Mouse (Mus musculus): ENCODE data around the gene Cpz. TPM values are rescaled to one million over a fixed set of nuclear protein-coding genes. Genes with fewer than 3 reads are reported as not detected.
A peak's percentile ranks its signal among the peaks of the same experiment; 100 is the strongest.

Cpz gene
- 3.4 and 4.1 TPM in 2 replicates for polyA plus RNA-seq (2015; fragmentation: Nextera tagmentation; extraction: Ambion mirVana)

GRCm38 (mm10) chr5:35525469-35526123 is at the start of gene Cpz:
Gene Cpz (minus strand): TSS chr5:35525698.
- H3K4me2 ChIP-seq (replicated peaks; ENCODE audit: low read depth, low read length): 0 out of 2 replicates have a peak within 1 kb of the TSS, but pooled peaks have one; percentile 5
- no peak within 1 kb of the TSS for H3K27ac ChIP-seq (ENCODE audit: low read length)
- WGBS: 1% methylated on average over 26 of the region's 29 CpGs
- TF ChIP-seq EP300 (IDR thresholded peaks at IDR 0.05) (no peak), CTCF (IDR thresholded peaks at IDR 0.05) (peak; percentile 35; the same call in 1 of the 2 replicates)
- no peak within 1 kb of the TSS for H3K4me3 ChIP-seq (ENCODE audit: low read depth, low read length)
- no peaks in the 10 kb centered on the region for H3K4me1 ChIP-seq (ENCODE audit: insufficient read depth, low read depth, low read length)
- no peak within 1 kb of the TSS for H3K9ac ChIP-seq (replicated peaks; ENCODE audit: low read depth)
- H3K36me3 ChIP-seq (ENCODE audit: insufficient read depth, low read length): no peaks in the 10 kb centered on the region
- no peaks in the 10 kb centered on the region for H3K9me3 ChIP-seq (ENCODE audit: low read length)
- H3K27me3 ChIP-seq (replicated peaks; ENCODE audit: insufficient read depth, low read length): peaks cover 19% of the 10 kb centered on the region; the same call in 1 of the 2 replicates
- peak; percentile 76 for DNase-seq (ENCODE audit: low spot score)
- peak; percentile 73 for ATAC-seq

GRCm38 (mm10) chr5:35574653-35575599 is 49.4 kb upstream of the Cpz start, which contains the start of gene Trmt44:
Gene Trmt44 (minus strand): TSS chr5:35575070.
- Histone ChIP-seq H3K4me3 (ENCODE audit: low read depth, low read length) (peak within 1 kb of the TSS; percentile 74), H3K9me3 (ENCODE audit: low read length) (no peaks in the 10 kb centered on the region), H3K4me1 (ENCODE audit: insufficient read depth, low read depth, low read length) (peaks cover 10% of the 10 kb centered on the region; the same call in 1 of the 2 replicates), H3K27ac (ENCODE audit: low read length) (peak within 1 kb of the TSS; percentile 48), H3K9ac (replicated peaks; ENCODE audit: low read depth) (peak within 1 kb of the TSS; percentile 77), H3K4me2 (replicated peaks; ENCODE audit: low read depth, low read length) (peak within 1 kb of the TSS; percentile 90), H3K36me3 (ENCODE audit: insufficient read depth, low read length) (peaks cover 20% of the 10 kb centered on the region; the same call in 1 of the 2 replicates), H3K27me3 (replicated peaks; ENCODE audit: insufficient read depth, low read length) (no peaks in the 10 kb centered on the region)
- no peak for TF ChIP-seq CTCF (IDR thresholded peaks at IDR 0.05)
- no peak for TF ChIP-seq EP300 (IDR thresholded peaks at IDR 0.05)
- peak; percentile 94 for DNase-seq (ENCODE audit: low spot score)
- 3% methylated on average over 56 of the region's 56 CpGs for WGBS
- peak; percentile 99 for ATAC-seq

- ATAC-seq (no peak), DNase-seq (ENCODE audit: low spot score) (no peak)
- WGBS: 84% methylated on average over 6 of the region's 6 CpGs
- TF ChIP-seq EP300 (IDR thresholded peaks at IDR 0.05) (no peak), CTCF (IDR thresholded peaks at IDR 0.05) (no peak)
- H3K4me3 ChIP-seq (ENCODE audit: low read depth, low read length): no peak overlapping the region
- no peaks in the 10 kb centered on the region for H3K9me3 ChIP-seq (ENCODE audit: low read length)
- H3K27ac ChIP-seq (ENCODE audit: low read length): no peak overlapping the region
- H3K9ac ChIP-seq (replicated peaks; ENCODE audit: low read depth): no peak overlapping the region
- H3K36me3 ChIP-seq (ENCODE audit: insufficient read depth, low read length): peaks cover 40% of the 10 kb centered on the region
- H3K27me3 ChIP-seq (replicated peaks; ENCODE audit: insufficient read depth, low read length): no peaks in the 10 kb centered on the region
- H3K4me2 ChIP-seq (replicated peaks; ENCODE audit: low read depth, low read length): no peak overlapping the region
- H3K4me1 ChIP-seq (ENCODE audit: insufficient read depth, low read depth, low read length): peaks cover 10% of the 10 kb centered on the region; the same call in 1 of the 2 replicates
Observed at GRCm38 (mm10) chr5:35571546-35571945, 46.0 kb upstream of the Cpz start.

- WGBS: 85% methylated on average over 4 of the region's 4 CpGs
- Histone ChIP-seq H3K4me3 (ENCODE audit: low read depth, low read length) (no peak overlapping the region), H3K4me1 (ENCODE audit: insufficient read depth, low read depth, low read length) (no peaks in the 10 kb centered on the region), H3K4me2 (replicated peaks; ENCODE audit: low read depth, low read length) (no peak overlapping the region), H3K9ac (replicated peaks; ENCODE audit: low read depth) (no peak overlapping the region), H3K27ac (ENCODE audit: low read length) (no peak overlapping the region), H3K9me3 (ENCODE audit: low read length) (no peaks in the 10 kb centered on the region), H3K36me3 (ENCODE audit: insufficient read depth, low read length) (peaks cover 50% of the 10 kb centered on the region), H3K27me3 (replicated peaks; ENCODE audit: insufficient read depth, low read length) (no peaks in the 10 kb centered on the region)
- no peak for DNase-seq (ENCODE audit: low spot score)
- TF ChIP-seq CTCF (IDR thresholded peaks at IDR 0.05) (no peak), EP300 (IDR thresholded peaks at IDR 0.05) (no peak)
- no peak for ATAC-seq
Observed at GRCm38 (mm10) chr5:35566632-35567031, 41.1 kb upstream of the Cpz start.

- H3K4me3 ChIP-seq (ENCODE audit: low read depth, low read length): no peak overlapping the region
- no peak overlapping the region for H3K9ac ChIP-seq (replicated peaks; ENCODE audit: low read depth)
- no peak overlapping the region for H3K4me2 ChIP-seq (replicated peaks; ENCODE audit: low read depth, low read length)
- H3K9me3 ChIP-seq (ENCODE audit: low read length): no peaks in the 10 kb centered on the region
- ATAC-seq (no peak), DNase-seq (ENCODE audit: low spot score) (no peak)
- H3K27ac ChIP-seq (ENCODE audit: low read length): no peak overlapping the region
- H3K27me3 ChIP-seq (replicated peaks; ENCODE audit: insufficient read depth, low read length): no peaks in the 10 kb centered on the region
- WGBS: 94% methylated on average over 9 of the region's 9 CpGs
- no peaks in the 10 kb centered on the region for H3K4me1 ChIP-seq (ENCODE audit: insufficient read depth, low read depth, low read length)
- H3K36me3 ChIP-seq (ENCODE audit: insufficient read depth, low read length): peaks cover 38% of the 10 kb centered on the region
- no peak for TF ChIP-seq CTCF (IDR thresholded peaks at IDR 0.05)
- no peak for TF ChIP-seq EP300 (IDR thresholded peaks at IDR 0.05)
Observed at GRCm38 (mm10) chr5:35565217-35565616, 39.7 kb upstream of the Cpz start.

- TF ChIP-seq EP300 (IDR thresholded peaks at IDR 0.05): no peak
- peak; percentile 95 for TF ChIP-seq CTCF (IDR thresholded peaks at IDR 0.05)
- ATAC-seq (peak; percentile 64), DNase-seq (ENCODE audit: low spot score) (peak; percentile 64)
- Histone ChIP-seq H3K9ac (replicated peaks; ENCODE audit: low read depth) (no peak overlapping the region), H3K4me2 (replicated peaks; ENCODE audit: low read depth, low read length) (no peak overlapping the region), H3K27me3 (replicated peaks; ENCODE audit: insufficient read depth, low read length) (no peaks in the 10 kb centered on the region), H3K36me3 (ENCODE audit: insufficient read depth, low read length) (peaks cover 27% of the 10 kb centered on the region), H3K4me1 (ENCODE audit: insufficient read depth, low read depth, low read length) (no peaks in the 10 kb centered on the region), H3K9me3 (ENCODE audit: low read length) (no peaks in the 10 kb centered on the region), H3K4me3 (ENCODE audit: low read depth, low read length) (no peak overlapping the region), H3K27ac (ENCODE audit: low read length) (no peak overlapping the region)
- WGBS: 0% methylated on average over 1 of the region's 1 CpGs
Observed at GRCm38 (mm10) chr5:35563449-35563848, 38.0 kb upstream of the Cpz start.
